Mouse (Mus musculus): ENCODE data around the gene Edrf1.
"Not testable (repeated sequence)": the region's sequence is repeated elsewhere in the genome, so short reads cannot be mapped to it uniquely, and the experiment has no call there.

Gene Edrf1

GRCm38 (mm10) chr7:133662467-133662866 is 25.1 kb downstream of the Edrf1 start:
- no peak for DNase-seq

GRCm38 (mm10) chr7:133669071-133669470 is 31.7 kb downstream of the Edrf1 start:
- DNase-seq = no peak

- no peak for DNase-seq
These were observed 32.6 kb downstream of the Edrf1 start for GRCm38 (mm10) chr7:133669946-133670345.

GRCm38 (mm10) chr7:133670846-133671245 is 33.5 kb downstream of the Edrf1 start:
- no peak for DNase-seq

- no peak for DNase-seq
These were observed 38.7 kb downstream of the Edrf1 start for GRCm38 (mm10) chr7:133676002-133676401.

- no peak for DNase-seq
These were observed 41.4 kb downstream of the Edrf1 start for GRCm38 (mm10) chr7:133678716-133679115.

- DNase-seq = no peak
These were observed 42.1 kb downstream of the Edrf1 start for GRCm38 (mm10) chr7:133679439-133679838.

- no peak for DNase-seq
These were observed 42.6 kb downstream of the Edrf1 start, which contains the start of gene Mmp21 for GRCm38 (mm10) chr7:133679961-133680360. Gene Mmp21 (minus strand): TSS chr7:133680061.

- no peak for DNase-seq
These were observed 46.3 kb downstream of the Edrf1 start for GRCm38 (mm10) chr7:133683626-133684025.

- DNase-seq = no peak
These were observed 46.8 kb downstream of the Edrf1 start for GRCm38 (mm10) chr7:133684110-133684509.

- DNase-seq = no peak
These were observed 47.4 kb downstream of the Edrf1 start for GRCm38 (mm10) chr7:133684701-133685100.

- not testable (repeated sequence) for DNase-seq
These were observed 48.3 kb downstream of the Edrf1 start for GRCm38 (mm10) chr7:133685644-133686043.

- no peak for DNase-seq
These were observed 60.8 kb downstream of the Edrf1 start for GRCm38 (mm10) chr7:133698021-133698709.

- DNase-seq = no peak
These were observed 62.5 kb downstream of the Edrf1 start for GRCm38 (mm10) chr7:133699885-133700284.

GRCm38 (mm10) chr7:133701366-133701765 is 64.0 kb downstream of the Edrf1 start:
- DNase-seq = no peak

- no peak for DNase-seq
These were observed 65.0 kb downstream of the Edrf1 start for GRCm38 (mm10) chr7:133702333-133702732.

- no peak for DNase-seq
These were observed 66.6 kb downstream of the Edrf1 start for GRCm38 (mm10) chr7:133703906-133704305.

- no peak for DNase-seq
These were observed 70.0 kb downstream of the Edrf1 start for GRCm38 (mm10) chr7:133707301-133707700.

- no peak for DNase-seq
These were observed 78.0 kb downstream of the Edrf1 start for GRCm38 (mm10) chr7:133715387-133715786.

- DNase-seq = no peak
These were observed 81.2 kb downstream of the Edrf1 start for GRCm38 (mm10) chr7:133718580-133718979.

- no peak for DNase-seq
These were observed 83.3 kb downstream of the Edrf1 start for GRCm38 (mm10) chr7:133720616-133721015.
